Mouse (Mus musculus) hindbrain, embryonic 14.5 days (tissue): Measurements from ENCODE around the gene Hist1h2ac. TPM values are rescaled to one million over a fixed set of nuclear protein-coding genes. Genes with fewer than 3 reads are reported as not detected.

Experiments
- ATAC-seq: fragments of 200-750 bp; cut with Nextera tagmentation; 2 replicates; pipeline ENCODE4 v1.8.0; 2017; ENCODE audit warnings: moderate number of reproducible peaks, mild to moderate bottlenecking, moderate TSS enrichment, moderate library complexity; ENCODE audit not compliant: low FRiP score
- DNase-seq: peaks from one replicate; pipeline ENCODE4 v3.0.0-alpha.2; 2015; ENCODE audit warnings: low spot score
- H3K27ac ChIP-seq: fragments of 300-500 bp; sonication (generic); 2 replicates; pipeline ENCODE4 v1.5.1; 2014; ENCODE audit warnings: mild to moderate bottlenecking, moderate library complexity
- H3K27me3 ChIP-seq: fragments of 300-500 bp; sonication (generic); 2 replicates; pipeline ENCODE4 v1.6.1; 2014; ENCODE audit warnings: mild to moderate bottlenecking, low read length, mixed read lengths; ENCODE audit not compliant: control insufficient read depth, insufficient read depth
- H3K36me3 ChIP-seq: fragments of 300-500 bp; sonication (generic); replicated peaks from 2 replicates; pipeline ENCODE4 v1.6.1; 2014; ENCODE audit not compliant: control insufficient read depth, insufficient read depth
- H3K4me1 ChIP-seq: fragments of 300-500 bp; sonication (generic); replicated peaks from 2 replicates; pipeline ENCODE4 v1.6.1; 2014; ENCODE audit warnings: antibody characterized with exemption, low read length, mixed read lengths; ENCODE audit not compliant: control insufficient read depth, insufficient read depth
- H3K4me2 ChIP-seq: fragments of 300-500 bp; sonication (generic); replicated peaks from 2 replicates; pipeline ENCODE4 v1.6.1; 2014; ENCODE audit warnings: mild to moderate bottlenecking, moderate library complexity
- H3K4me3 ChIP-seq: fragments of 300-500 bp; sonication (generic); replicated peaks from 2 replicates; pipeline ENCODE4 v1.5.1; 2014; ENCODE audit warnings: mild to moderate bottlenecking, low read length
- H3K9ac ChIP-seq: fragments of 300-500 bp; sonication (generic); 2 replicates; pipeline ENCODE4 v1.6.1; 2014
- H3K9me3 ChIP-seq: fragments of 300-500 bp; sonication (generic); 2 replicates; pipeline ENCODE4 v1.6.1; 2016; ENCODE audit warnings: low read length; ENCODE audit not compliant: control insufficient read depth
- WGBS: fragments of 180-500 bp; shearing (Covaris S2); extraction: QIAGEN DNeasy Blood & Tissue Kit; methylation state at CpG from one replicate; pipeline ENCODE4 v1.1.7; 2014; 5-methylcytosine and 5-hydroxymethylcytosine counted together
- polyA plus RNA-seq: library from polyadenylated mRNA; unstranded; fragments of >200 nt; fragmentation: Nextera tagmentation; extraction: Ambion mirVana; gene quantifications from 2 replicates; pipeline ENCODE4 v1.2.1, GENCODE M21; 2014

The Hist1h2ac gene
- polyA plus RNA-seq, 1 experiment from 2014 or later = 0.27 TPM

GRCm38 (mm10) chr13:23717176-23717575 is 33.4 kb upstream of the Hist1h2ac start:
- H3K4me1 ChIP-seq = no peaks in the 10 kb centered on the region
- no peak for ATAC-seq
- H3K36me3 ChIP-seq = no peaks in the 10 kb centered on the region
- H3K4me2 ChIP-seq = no peak overlapping the region
- no peak overlapping the region for H3K4me3 ChIP-seq
- WGBS = 61% methylated on average over 11 of the region's 11 CpGs
- no peaks in the 10 kb centered on the region for H3K27me3 ChIP-seq
- no peak overlapping the region for H3K27ac ChIP-seq
- no peaks in the 10 kb centered on the region for H3K9me3 ChIP-seq
- H3K9ac ChIP-seq = no peak overlapping the region
- no peak for DNase-seq

GRCm38 (mm10) chr13:23716261-23717042 is 32.7 kb upstream of the Hist1h2ac start:
- no peak overlapping the region for H3K9ac ChIP-seq
- no peak overlapping the region for H3K27ac ChIP-seq
- WGBS = 86% methylated on average over 5 of the region's 5 CpGs
- H3K4me1 ChIP-seq = no peaks in the 10 kb centered on the region
- H3K27me3 ChIP-seq = no peaks in the 10 kb centered on the region
- H3K9me3 ChIP-seq = no peaks in the 10 kb centered on the region
- no peak for DNase-seq
- no peaks in the 10 kb centered on the region for H3K36me3 ChIP-seq
- H3K4me3 ChIP-seq = no peak overlapping the region
- no peak overlapping the region for H3K4me2 ChIP-seq
- no peak for ATAC-seq

DNA sequence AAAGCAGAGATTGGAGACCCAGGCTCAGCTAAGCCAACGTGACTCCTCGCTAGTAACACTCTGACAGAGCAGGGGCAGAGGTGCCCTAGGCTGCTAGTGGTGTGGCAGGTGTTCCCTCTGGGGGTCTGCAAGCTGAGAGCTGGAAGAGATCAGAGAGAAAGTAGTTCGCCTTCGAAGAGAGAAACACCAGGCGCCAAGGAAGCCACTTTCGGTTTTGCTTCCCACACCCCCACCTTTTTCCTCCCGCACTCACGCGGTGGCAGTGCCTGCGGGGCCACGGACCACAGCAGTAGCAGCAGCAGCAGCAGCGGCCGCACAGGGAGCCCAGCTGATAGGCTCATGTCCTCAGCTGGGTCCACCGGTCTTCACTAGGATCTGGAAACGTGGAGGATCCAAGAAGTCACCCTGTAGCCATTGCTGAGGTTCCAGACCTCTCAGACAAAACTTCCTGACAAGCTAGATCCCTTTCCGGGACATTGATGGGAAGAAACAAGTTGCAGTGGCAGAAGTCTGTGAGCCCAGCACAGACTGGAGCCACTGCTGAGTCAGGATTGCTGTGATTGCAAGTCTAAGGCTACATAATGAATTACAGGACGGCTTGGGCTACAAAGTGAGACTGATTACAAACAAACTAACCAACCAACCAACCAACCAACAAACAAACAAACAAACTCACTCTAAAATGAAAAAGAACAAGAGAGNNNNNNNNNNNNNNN is 26.8 kb upstream of the Hist1h2ac start, which contains the start of gene Hfe:
Gene Hfe (minus strand): TSS at position 481 of the 716 bp plus-strand sequence.
- peak within 1 kb of the TSS; percentile 55 for H3K9ac ChIP-seq
- WGBS = 5% methylated on average over 17 of the region's 17 CpGs
- ATAC-seq (0 out of 2 replicates have a peak, but pooled peaks have one; percentile 59), DNase-seq (peak; percentile 38)
- H3K27me3 ChIP-seq = no peaks in the 10 kb centered on the region
- H3K4me3 ChIP-seq = peak within 1 kb of the TSS; percentile 30
- H3K4me2 ChIP-seq = peak within 1 kb of the TSS; percentile 65
- no peaks in the 10 kb centered on the region for H3K36me3 ChIP-seq
- 0 out of 2 replicates have a peak within 1 kb of the TSS, but pooled peaks have one; percentile 29 for H3K27ac ChIP-seq
- no peaks in the 10 kb centered on the region for H3K9me3 ChIP-seq
- peaks cover 9% of the 10 kb centered on the region; the same call in 1 of the 2 replicates for H3K4me1 ChIP-seq

GRCm38 (mm10) chr13:23709714-23710373 is 26.1 kb upstream of the Hist1h2ac start:
- H3K4me2 ChIP-seq = peak overlapping the region; percentile 65
- no peaks in the 10 kb centered on the region for H3K27me3 ChIP-seq
- DNase-seq = no peak
- no peak for ATAC-seq
- H3K9me3 ChIP-seq = no peaks in the 10 kb centered on the region
- no peak overlapping the region for H3K27ac ChIP-seq
- H3K4me1 ChIP-seq = peaks cover 9% of the 10 kb centered on the region; the same call in 1 of the 2 replicates
- WGBS = 16% methylated on average over 15 of the region's 15 CpGs
- H3K9ac ChIP-seq = peak overlapping the region; percentile 55
- peak overlapping the region; percentile 30 for H3K4me3 ChIP-seq
- H3K36me3 ChIP-seq = no peaks in the 10 kb centered on the region

DNA sequence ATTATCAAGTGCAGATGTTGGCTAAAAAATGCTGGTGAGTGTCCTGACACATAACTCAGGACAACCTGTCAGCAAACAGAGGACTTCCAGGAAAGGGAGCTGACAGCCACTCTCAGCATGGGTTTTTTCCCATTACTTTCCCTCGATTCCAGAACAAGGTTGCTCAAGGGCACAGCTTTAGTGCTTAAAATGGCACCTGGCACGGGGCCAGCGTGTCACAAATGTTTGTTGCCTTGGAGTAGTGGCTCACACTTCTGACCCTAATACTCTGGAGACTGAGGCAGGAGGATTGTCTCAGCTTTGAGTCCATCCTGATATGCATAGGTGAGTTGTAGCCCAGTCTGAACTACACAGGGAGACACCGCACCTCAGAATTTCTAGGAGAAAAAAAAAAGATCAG is 24.9 kb upstream of the Hist1h2ac start:
- WGBS = 84% methylated on average over 4 of the region's 4 CpGs
- H3K27ac ChIP-seq = no peak overlapping the region
- no peak overlapping the region for H3K9ac ChIP-seq
- no peak overlapping the region for H3K4me2 ChIP-seq
- H3K9me3 ChIP-seq = no peaks in the 10 kb centered on the region
- H3K36me3 ChIP-seq = no peaks in the 10 kb centered on the region
- H3K4me3 ChIP-seq = no peak overlapping the region
- DNase-seq (no peak), ATAC-seq (no peak)
- no peaks in the 10 kb centered on the region for H3K27me3 ChIP-seq
- peaks cover 9% of the 10 kb centered on the region; the same call in 1 of the 2 replicates for H3K4me1 ChIP-seq

GRCm38 (mm10) chr13:23708041-23708440 is 24.3 kb upstream of the Hist1h2ac start:
- 80% methylated on average over 4 of the region's 4 CpGs for whole genome bisulfite sequencing
- no peak overlapping the region for H3K27ac ChIP-seq
- H3K9ac ChIP-seq = no peak overlapping the region
- no peak overlapping the region for H3K4me3 ChIP-seq
- no peaks in the 10 kb centered on the region for H3K9me3 ChIP-seq
- H3K36me3 ChIP-seq = no peaks in the 10 kb centered on the region
- H3K27me3 ChIP-seq = no peaks in the 10 kb centered on the region
- DNase-seq (no peak), ATAC-seq (no peak)
- H3K4me2 ChIP-seq = no peak overlapping the region
- H3K4me1 ChIP-seq = peaks cover 9% of the 10 kb centered on the region; the same call in 1 of the 2 replicates

DNA sequence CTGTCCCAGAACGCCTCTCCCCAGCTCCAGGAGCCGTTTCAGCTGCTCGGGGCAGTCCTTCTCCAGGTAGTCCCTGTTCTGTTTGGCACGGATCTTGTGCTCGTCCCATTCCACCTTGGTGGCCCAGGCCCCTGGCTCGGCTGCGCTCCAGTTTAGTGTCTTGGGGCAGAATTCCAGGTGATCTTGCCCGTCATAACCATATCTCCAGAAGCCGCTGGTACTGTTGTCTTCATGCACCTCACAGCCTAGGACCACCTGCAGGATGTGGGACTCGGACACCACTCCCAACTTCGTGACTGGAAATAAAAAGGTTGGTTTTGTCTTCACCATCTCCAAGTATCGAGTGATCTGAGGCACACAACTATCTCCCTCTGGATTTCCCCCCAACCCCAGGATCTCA is 23.0 kb upstream of the Hist1h2ac start:
- Histone ChIP-seq H3K36me3 (no peaks in the 10 kb centered on the region), H3K4me3 (no peak overlapping the region), H3K27ac (no peak overlapping the region), H3K9ac (no peak overlapping the region), H3K27me3 (no peaks in the 10 kb centered on the region), H3K4me2 (no peak overlapping the region), H3K4me1 (peaks cover 9% of the 10 kb centered on the region; the same call in 1 of the 2 replicates), H3K9me3 (no peaks in the 10 kb centered on the region)
- DNase-seq (no peak), ATAC-seq (no peak)
- whole genome bisulfite sequencing = 93% methylated on average over 12 of the region's 12 CpGs

DNA sequence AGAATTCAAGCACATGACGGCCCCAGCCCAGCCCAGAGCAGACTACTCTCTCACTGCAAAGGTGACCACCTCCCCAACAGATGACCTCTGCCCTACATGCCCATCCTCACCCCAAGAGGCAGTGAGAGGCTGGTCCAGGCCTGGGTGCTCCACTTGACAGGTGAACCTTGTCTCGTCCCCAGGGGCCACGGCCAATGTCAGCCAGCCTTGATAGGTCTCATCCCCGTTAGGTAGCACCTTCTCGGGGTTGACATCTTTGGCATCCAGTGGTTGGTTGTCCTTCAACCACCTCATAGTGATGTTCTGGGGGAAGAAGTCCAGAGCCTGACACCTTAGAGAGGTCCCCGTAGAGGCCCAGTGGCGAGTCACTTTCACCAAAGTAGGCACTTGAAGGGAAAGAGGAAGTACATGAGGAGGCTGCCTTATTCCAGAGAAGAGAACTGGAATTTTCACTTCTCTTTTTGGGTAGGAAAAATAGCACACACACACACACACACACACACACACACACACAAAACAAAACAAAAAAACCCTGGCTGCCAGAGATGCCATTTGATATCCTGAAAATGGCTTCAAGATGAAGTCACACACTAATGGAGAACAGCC is 22.1 kb upstream of the Hist1h2ac start:
- Histone ChIP-seq H3K4me1 (peaks cover 9% of the 10 kb centered on the region; the same call in 1 of the 2 replicates), H3K36me3 (no peaks in the 10 kb centered on the region), H3K9me3 (no peaks in the 10 kb centered on the region), H3K27ac (no peak overlapping the region), H3K4me3 (no peak overlapping the region), H3K27me3 (no peaks in the 10 kb centered on the region), H3K9ac (no peak overlapping the region), H3K4me2 (no peak overlapping the region)
- 93% methylated on average over 7 of the region's 7 CpGs for WGBS
- DNase-seq (no peak), ATAC-seq (no peak)
